Mouse (Mus musculus): ENCODE measurements at regions not wholly inside any gene's neighbourhood (a gene's known extent, or its start where the extent isn't known, plus 50 kb on each side); places are given as distances from the start of the nearest gene placed in this dataset.

GRCm38 (mm10) chr3:15200309-15200708, 131.8 kb downstream of the Gm9733 start:
- TF ChIP-seq POLR2A (IDR thresholded peaks at IDR 0.05; ENCODE audit: borderline replicate concordance, extremely low read depth, insufficient read depth, insufficient read length, poor library complexity, severe bottlenecking) (no peak), CTCF (IDR thresholded peaks at IDR 0.05; ENCODE audit: borderline replicate concordance, extremely low read depth, insufficient read depth, insufficient read length) (no peak)
